Mouse (Mus musculus) heart, embryonic 14.5 days (tissue): ENCODE results near the gene Ttll8. TPM values are rescaled to one million over a fixed set of nuclear protein-coding genes. Genes with fewer than 3 reads are reported as not detected.

Experiments
- ATAC-seq: fragments of 200-750 bp; cut with Nextera tagmentation; 2 replicates; pipeline ENCODE4 v1.8.0; 2017; ENCODE audit warnings: low read depth, moderate TSS enrichment; ENCODE audit not compliant: insufficient number of reproducible peaks, insufficient read depth, low FRiP score
- H3K27ac ChIP-seq, 2 experiments: fragments of 200-500 bp in 1 of 2; fragments of 300-500 bp in 1 of 2; sonication (generic) in 1 of 2; replicated peaks in 1 of 2; 2 replicates each; pipeline ENCODE4 v1.5.1; 2012 to 2014; ENCODE audit warnings: low read depth in 2 of 2, low read length in 2 of 2, control low read depth in 1 of 2, mild to moderate bottlenecking in 1 of 2, mixed read lengths in 1 of 2; ENCODE audit not compliant: control insufficient read depth in 1 of 2, insufficient read depth in 1 of 2
- H3K27me3 ChIP-seq: fragments of 300-500 bp; sonication (generic); 2 replicates; pipeline ENCODE4 v1.6.1; 2014; ENCODE audit warnings: mild to moderate bottlenecking, low read length, control low read depth; ENCODE audit not compliant: control insufficient read depth, insufficient read depth
- H3K36me3 ChIP-seq: fragments of 300-500 bp; sonication (generic); 2 replicates; pipeline ENCODE4 v1.6.1; 2014; ENCODE audit warnings: mild to moderate bottlenecking, control low read depth, low read length, mixed read lengths; ENCODE audit not compliant: control insufficient read depth, insufficient read depth
- H3K4me1 ChIP-seq, 2 experiments: fragments of 200-500 bp in 1 of 2; fragments of 300-500 bp in 1 of 2; sonication (generic) in 1 of 2; 2 replicates each; pipeline ENCODE4 v1.6.1; 2012 to 2014; ENCODE audit warnings: low read length in 2 of 2, control low read depth in 1 of 2, mixed read lengths in 1 of 2; ENCODE audit not compliant: control insufficient read depth in 2 of 2, insufficient read depth in 2 of 2
- H3K4me2 ChIP-seq: fragments of 300-500 bp; sonication (generic); 2 replicates; pipeline ENCODE4 v1.6.1; 2014; ENCODE audit warnings: mild to moderate bottlenecking, low read length
- H3K4me3 ChIP-seq, 2 experiments: fragments of 200-500 bp in 1 of 2; fragments of 300-500 bp in 1 of 2; sonication (generic) in 1 of 2; 2 replicates each; pipeline ENCODE4 v1.5.1; 2012 to 2014; ENCODE audit warnings: low read length in 2 of 2, mild to moderate bottlenecking in 2 of 2, control low read depth in 1 of 2, low read depth in 1 of 2, moderate library complexity in 1 of 2; ENCODE audit not compliant: control insufficient read depth in 1 of 2, insufficient read depth in 1 of 2
- H3K9ac ChIP-seq: fragments of 300-500 bp; sonication (generic); 2 replicates; pipeline ENCODE4 v1.6.1; 2014; ENCODE audit warnings: mild to moderate bottlenecking, low read length
- H3K9me3 ChIP-seq: fragments of 300-500 bp; sonication (generic); 2 replicates; pipeline ENCODE4 v1.6.1; 2016; ENCODE audit warnings: low read length, control low read depth; ENCODE audit not compliant: control insufficient read depth
- WGBS: fragments of 180-500 bp; shearing (Covaris S2); extraction: QIAGEN DNeasy Blood & Tissue Kit; methylation state at CpG from one replicate; pipeline ENCODE4 v1.1.7; 2014; 5-methylcytosine and 5-hydroxymethylcytosine counted together
- polyA plus RNA-seq: library from polyadenylated mRNA; unstranded; fragments of >200 nt; fragmentation: Nextera tagmentation; extraction: Ambion mirVana; gene quantifications from 2 replicates; pipeline ENCODE4 v1.2.1, GENCODE M21; 2014

Ttll8 gene
- not detected in 2 replicates for polyA plus RNA-seq

GRCm38 (mm10) chr15:88954368-88955072 lies at the start of gene Ttll8:
TSS of gene Ttll8 (minus strand) at chr15:88954418.
- peaks cover 38% of the 10 kb centered on the region for H3K27me3 ChIP-seq

GRCm38 (mm10) chr15:89001245-89001644 lies 47.0 kb upstream of the Ttll8 start:
- no peaks in the 10 kb centered on the region for H3K4me1 ChIP-seq
- ATAC-seq: no peak
- no peaks in the 10 kb centered on the region for H3K36me3 ChIP-seq
- H3K4me3 ChIP-seq: no peak overlapping the region
- H3K9ac ChIP-seq: no peak overlapping the region
- no peaks in the 10 kb centered on the region for H3K27me3 ChIP-seq
- H3K9me3 ChIP-seq: no peaks in the 10 kb centered on the region
- 74% methylated on average over 3 of the region's 3 CpGs for WGBS
- H3K4me2 ChIP-seq: no peak overlapping the region
- no peak overlapping the region for H3K27ac ChIP-seq

More at GRCm38 (mm10) chr15:88954368-88955072, at the start of gene Ttll8:
- H3K4me3 ChIP-seq: peak within 1 kb of the TSS; percentile 40 to 44
- ATAC-seq: peak; percentile 55; the same call in 1 of the 2 replicates
- 0 out of 4 replicates have a peak, but pooled peaks cover 0 to 6% of the 10 kb centered on the region in 2 experiments for H3K4me1 ChIP-seq
- no peaks in the 10 kb centered on the region for H3K36me3 ChIP-seq
- no peak within 1 kb of the TSS for H3K27ac ChIP-seq
- H3K4me2 ChIP-seq: peak within 1 kb of the TSS; percentile 92
- no peaks in the 10 kb centered on the region for H3K9me3 ChIP-seq
- 4% methylated on average over 51 of the region's 53 CpGs for WGBS
- peak within 1 kb of the TSS; percentile 70 for H3K9ac ChIP-seq

GRCm38 (mm10) chr15:89000367-89000766 lies 46.1 kb upstream of the Ttll8 start:
- Histone ChIP-seq H3K4me1 (no peaks in the 10 kb centered on the region), H3K27ac (no peak overlapping the region), H3K4me3 (no peak overlapping the region), H3K9ac (no peak overlapping the region), H3K36me3 (no peaks in the 10 kb centered on the region), H3K4me2 (no peak overlapping the region), H3K27me3 (no peaks in the 10 kb centered on the region), H3K9me3 (no peaks in the 10 kb centered on the region)
- 52% methylated on average over 2 of the region's 2 CpGs for WGBS
- ATAC-seq: no peak

- no peak overlapping the region for H3K4me2 ChIP-seq
- no peak overlapping the region for H3K9ac ChIP-seq
- no peaks in the 10 kb centered on the region for H3K4me1 ChIP-seq
- 79% methylated on average over 2 of the region's 2 CpGs for WGBS
- H3K36me3 ChIP-seq: no peaks in the 10 kb centered on the region
- H3K27ac ChIP-seq: no peak overlapping the region
- no peaks in the 10 kb centered on the region for H3K9me3 ChIP-seq
- ATAC-seq: no peak
- H3K27me3 ChIP-seq: no peaks in the 10 kb centered on the region
- H3K4me3 ChIP-seq: no peak overlapping the region
Observed at GRCm38 (mm10) chr15:88999124-88999523, 44.9 kb upstream of the Ttll8 start.

- Histone ChIP-seq H3K36me3 (no peaks in the 10 kb centered on the region), H3K27ac (no peak overlapping the region), H3K9ac (no peak overlapping the region), H3K4me1 (no peaks in the 10 kb centered on the region), H3K4me3 (no peak overlapping the region), H3K4me2 (no peak overlapping the region), H3K9me3 (no peaks in the 10 kb centered on the region), H3K27me3 (no peaks in the 10 kb centered on the region)
- no peak for ATAC-seq
- WGBS: 71% methylated on average over 8 of the region's 8 CpGs
Observed at GRCm38 (mm10) chr15:88998636-88999035, 44.4 kb upstream of the Ttll8 start.

- 62% methylated on average over 2 of the region's 2 CpGs for WGBS
- no peaks in the 10 kb centered on the region for H3K27me3 ChIP-seq
- H3K9ac ChIP-seq: no peak overlapping the region
- H3K36me3 ChIP-seq: no peaks in the 10 kb centered on the region
- no peak overlapping the region for H3K4me2 ChIP-seq
- ATAC-seq: no peak
- no peaks in the 10 kb centered on the region for H3K4me1 ChIP-seq
- no peaks in the 10 kb centered on the region for H3K9me3 ChIP-seq
- H3K4me3 ChIP-seq: no peak overlapping the region
- H3K27ac ChIP-seq: no peak overlapping the region
Observed at GRCm38 (mm10) chr15:88989236-88989635, 35.0 kb upstream of the Ttll8 start.

- Histone ChIP-seq H3K27ac (no peak within 1 kb of the TSS), H3K27me3 (no peaks in the 10 kb centered on the region), H3K36me3 (no peaks in the 10 kb centered on the region), H3K4me2 (no peak within 1 kb of the TSS), H3K4me3 (no peak within 1 kb of the TSS), H3K4me1 (no peaks in the 10 kb centered on the region), H3K9me3 (no peaks in the 10 kb centered on the region), H3K9ac (no peak within 1 kb of the TSS)
- no peak for ATAC-seq
- WGBS: 85% methylated on average over 31 of the region's 31 CpGs
Observed at GRCm38 (mm10) chr15:88982534-88983079, 28.4 kb upstream of the Ttll8 start, which contains the start of gene Mov10l1. TSS of gene Mov10l1 (plus strand) at chr15:88982909.
